Mouse (Mus musculus) heart, adult 2 months (tissue): Measurements from ENCODE around the gene Vti1a.

Experiments used
- CTCF ChIP-seq: fragments of 200-600 bp; IDR thresholded peaks from 2 replicates; pipeline ENCODE4 v1.8.1; 2022; ENCODE audit warnings: antibody characterized with exemption, mild to moderate bottlenecking, moderate library complexity
- EP300 ChIP-seq: fragments of 200-500 bp; IDR thresholded peaks from 2 replicates; pipeline ENCODE4 v1.6.1; 2011; ENCODE audit warnings: low read depth, low read length, control low read depth; ENCODE audit not compliant: insufficient read depth

GRCm38 (mm10) chr19:55456325-55457091 is 140.4 kb downstream of the Vti1a start:
- TF ChIP-seq CTCF (no peak), EP300 (no peak)
